Mouse (Mus musculus) embryo, embryonic 11 days (tissue): ENCODE data around the gene Smim22.

ENCODE experiments used
- DNase-seq: peaks from one replicate; pipeline ENCODE4 v3.0.0-alpha.2; 2015

Smim22 gene

DNA sequence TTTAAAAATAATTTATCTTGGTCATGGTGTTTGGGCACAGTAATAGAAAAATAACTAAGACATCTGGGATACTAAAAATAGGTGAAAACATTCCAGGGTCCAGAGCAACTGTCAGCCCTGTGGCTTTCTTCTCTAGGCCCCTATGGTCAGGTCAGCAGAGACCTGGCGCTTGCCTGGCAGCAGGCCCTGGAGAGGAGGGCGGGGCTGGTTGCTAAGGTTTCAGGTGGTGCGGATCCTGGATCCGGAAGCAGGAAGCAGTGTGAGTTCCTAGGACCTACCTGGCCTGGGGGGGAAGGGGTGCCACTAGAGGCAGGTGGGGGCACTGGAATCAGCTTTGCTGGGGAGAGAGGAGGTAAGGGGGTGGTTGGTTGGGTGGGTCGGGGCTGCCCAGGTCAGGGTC, at the start of gene Smim22:
TSS of gene Smim22 (plus strand) at position 222 of the 400 bp plus-strand sequence.
- no peak for DNase-seq

- no peak for DNase-seq
Observed at GRCm38 (mm10) chr16:4957446-4957845, 49.6 kb upstream of the Smim22 start.

GRCm38 (mm10) chr16:4960260-4960659, 46.8 kb upstream of the Smim22 start:
- no peak for DNase-seq

- peak; percentile 6 for DNase-seq
Observed at GRCm38 (mm10) chr16:4963346-4963745, 43.7 kb upstream of the Smim22 start.

DNA sequence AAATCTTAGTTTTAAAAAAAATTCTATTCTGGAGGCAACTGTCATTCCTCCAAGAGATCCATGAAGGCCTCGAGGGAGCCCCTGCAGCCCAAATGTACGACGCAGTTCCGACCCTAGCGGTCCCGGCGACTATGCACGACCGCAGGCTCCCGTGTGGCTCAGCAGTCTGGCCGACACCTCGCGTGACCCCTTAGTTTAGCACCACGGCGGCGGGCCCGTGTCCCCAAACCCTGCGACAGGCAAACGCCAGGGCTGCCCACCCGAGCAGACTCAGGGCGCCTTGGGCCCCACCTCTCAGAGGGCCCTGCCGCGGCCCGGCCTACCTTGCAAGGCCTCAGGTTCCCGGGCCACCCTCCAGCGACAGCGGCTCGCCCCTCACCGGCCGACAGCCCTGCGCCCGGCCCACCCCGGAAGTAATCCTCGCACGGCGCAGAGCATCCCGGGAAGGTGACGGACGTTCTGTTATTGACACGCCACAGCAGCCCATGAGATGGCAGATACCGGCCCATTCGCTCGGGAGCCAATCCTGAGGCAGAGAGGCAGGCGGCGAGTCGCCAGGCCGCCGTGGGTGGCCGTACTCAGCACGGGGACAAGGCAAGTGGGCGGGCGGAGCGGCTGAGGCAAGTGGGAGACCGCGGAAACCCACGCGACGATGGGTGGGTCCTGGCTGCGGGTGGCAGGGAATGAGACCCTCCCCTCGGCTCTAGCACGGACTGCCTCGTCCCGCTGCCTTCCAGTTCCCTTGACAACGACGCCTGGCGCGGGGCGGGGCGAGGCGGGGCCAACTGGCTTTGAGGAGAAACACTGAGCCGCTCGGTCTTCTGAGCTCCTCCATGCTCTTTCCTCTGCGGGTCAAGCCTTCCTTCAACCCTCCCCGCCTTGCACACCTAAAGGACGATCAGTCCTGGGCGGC, 43.0 kb upstream of the Smim22 start, which contains the start of gene Anks3:
TSS of gene Anks3 (minus strand) at position 409 of the 913 bp plus-strand sequence.
- peak; percentile 95 for DNase-seq

GRCm38 (mm10) chr16:4964731-4965391, 42.2 kb upstream of the Smim22 start:
- no peak for DNase-seq

GRCm38 (mm10) chr16:4965392-4966129, 41.5 kb upstream of the Smim22 start:
- no peak for DNase-seq

DNA sequence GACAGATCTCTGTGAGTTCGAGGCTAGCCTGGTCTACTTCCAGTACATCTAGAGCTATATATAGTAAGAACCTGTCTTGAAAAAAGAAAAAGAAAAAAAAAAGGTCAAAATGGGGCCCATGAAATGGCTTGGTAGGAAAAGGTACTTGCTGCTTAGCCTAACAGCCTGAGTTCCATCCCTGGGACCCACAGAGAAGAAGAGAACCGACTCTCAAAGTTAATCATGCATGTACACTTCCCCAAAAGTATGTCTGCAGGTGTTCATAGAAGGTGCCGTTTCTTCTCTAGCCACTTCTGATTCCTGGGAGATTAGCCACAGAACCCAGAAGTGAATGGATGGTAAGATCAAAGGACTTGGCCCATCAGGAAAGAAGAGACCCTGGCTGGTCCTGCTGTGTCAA, 38.7 kb upstream of the Smim22 start:
- DNase-seq: no peak

DNA sequence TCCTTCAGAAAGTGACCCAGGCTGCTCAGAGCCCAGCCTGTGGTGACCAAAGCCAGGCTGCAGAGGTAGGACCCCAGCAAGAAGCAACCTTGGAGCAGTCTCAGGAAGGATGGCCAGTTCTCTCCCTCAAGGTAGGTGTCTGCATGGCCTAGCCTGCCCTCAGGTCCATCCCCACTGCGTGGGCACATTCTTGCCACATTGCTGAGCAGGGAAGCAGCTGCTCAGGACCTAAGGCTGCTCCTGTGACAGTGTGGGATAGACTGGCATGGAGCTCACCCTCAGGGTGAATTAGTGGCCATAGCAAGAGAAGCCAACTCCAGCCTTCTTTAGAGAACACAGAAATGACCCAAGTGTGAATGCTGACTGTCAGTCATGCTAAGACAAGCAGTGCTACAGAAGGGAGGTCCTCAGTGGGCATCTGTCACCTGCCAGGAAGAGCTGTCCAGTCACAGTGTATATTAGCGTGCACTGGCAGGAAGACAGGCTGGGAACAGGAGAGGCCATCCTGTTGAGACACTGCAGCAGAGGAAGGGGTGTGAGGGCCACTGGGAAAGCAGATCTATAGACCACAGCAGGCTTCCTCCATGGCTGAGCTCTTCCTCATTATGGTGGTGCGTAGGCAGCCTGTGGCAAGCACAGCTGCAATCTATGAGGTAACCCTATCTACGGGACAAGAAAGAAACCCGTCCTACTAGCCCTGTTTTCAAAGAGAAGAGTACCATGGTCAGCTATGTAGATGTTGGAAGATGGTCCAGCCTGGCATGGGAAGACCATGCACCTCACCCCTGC, 37.8 kb upstream of the Smim22 start:
- no peak for DNase-seq

DNA sequence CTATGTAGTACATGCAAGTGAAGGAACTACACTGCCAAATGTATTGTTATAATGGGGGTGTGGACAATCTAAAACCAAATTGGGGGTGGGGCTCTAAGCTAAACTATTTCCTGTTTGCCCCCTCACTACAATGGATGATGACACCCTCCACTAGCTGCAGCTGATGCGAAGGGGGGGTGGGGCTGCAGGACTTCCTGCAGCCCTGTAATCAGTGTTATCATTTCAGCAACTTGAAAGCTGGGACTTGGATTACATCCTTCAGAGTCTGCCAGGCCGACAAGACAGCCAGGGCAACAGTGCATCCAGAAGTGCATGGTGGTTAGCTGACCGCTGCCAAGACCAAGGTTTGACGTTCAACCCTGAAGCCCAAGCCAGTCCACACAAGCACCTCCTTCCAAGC, 35.5 kb upstream of the Smim22 start:
- no peak for DNase-seq

- DNase-seq: no peak
Observed at GRCm38 (mm10) chr16:4974521-4974920, 32.6 kb upstream of the Smim22 start.

GRCm38 (mm10) chr16:4976180-4976579, 30.9 kb upstream of the Smim22 start:
- DNase-seq: no peak

- no peak for DNase-seq
Observed at GRCm38 (mm10) chr16:4978275-4979051, 28.6 kb upstream of the Smim22 start.

GRCm38 (mm10) chr16:4979755-4980380, 27.2 kb upstream of the Smim22 start:
- DNase-seq: peak; percentile 55

DNA sequence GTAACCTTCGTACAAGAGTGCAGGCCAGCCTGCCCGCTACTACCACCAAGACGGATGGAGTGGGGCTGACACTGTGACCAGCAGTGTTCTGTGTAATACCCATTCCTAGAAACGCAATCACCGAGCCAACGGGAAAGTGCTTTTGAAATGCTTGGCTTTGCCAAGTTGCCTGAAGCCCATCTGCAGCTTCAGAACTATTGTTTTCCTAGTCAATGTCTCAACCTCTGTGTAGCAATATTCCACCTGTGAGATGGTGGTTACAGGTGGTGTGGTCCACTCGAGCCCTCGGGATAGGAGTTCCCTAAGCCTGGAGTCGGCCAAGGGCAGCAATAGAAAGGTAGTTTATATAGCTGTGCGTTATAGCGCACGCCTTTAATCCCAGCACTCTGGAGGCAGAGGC, 22.4 kb upstream of the Smim22 start:
- no peak for DNase-seq

GRCm38 (mm10) chr16:4993276-4993675, 13.8 kb upstream of the Smim22 start:
- DNase-seq: no peak

GRCm38 (mm10) chr16:4997553-4997952, 9.5 kb upstream of the Smim22 start, which contains the start of gene Sept12:
Gene Sept12, minus strand, starts transcription at chr16:4997852.
- DNase-seq: no peak

DNA sequence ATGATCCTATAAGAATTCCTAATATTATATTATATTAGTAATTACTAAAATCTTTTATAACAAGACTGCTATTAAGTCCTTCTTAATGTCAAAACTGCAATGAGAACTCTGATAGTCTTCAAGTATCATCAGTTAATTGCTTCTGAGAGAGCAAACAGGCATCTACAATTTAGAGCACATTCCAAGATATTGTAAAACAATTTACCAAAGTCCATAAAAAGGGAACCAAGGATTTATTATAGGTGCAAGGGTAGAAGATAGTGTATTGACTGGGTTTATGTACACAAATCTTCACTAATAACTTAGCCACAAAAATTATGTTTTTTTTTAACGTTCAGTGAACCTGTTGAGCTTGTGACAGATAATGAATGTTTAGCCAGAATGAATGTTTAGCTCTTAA, 8.1 kb upstream of the Smim22 start:
- no peak for DNase-seq

DNA sequence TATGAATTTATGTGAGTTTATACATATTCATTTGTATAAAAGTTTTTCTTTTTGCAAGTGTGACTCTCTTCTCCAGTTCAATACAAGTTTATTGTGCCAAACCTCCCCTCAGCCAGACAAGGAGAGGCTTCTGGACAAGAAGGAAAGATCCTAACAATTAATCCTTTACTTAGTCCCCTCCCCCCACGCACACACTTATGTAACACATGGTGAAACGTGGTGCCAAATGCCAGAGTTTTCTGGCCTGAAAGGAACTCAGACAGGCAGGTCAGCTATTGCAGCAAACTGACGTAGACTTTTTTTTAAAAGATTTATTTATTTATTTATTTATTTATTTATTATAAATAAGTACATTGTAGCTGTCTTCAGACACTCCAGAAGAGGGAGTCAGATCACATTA, 6.5 kb upstream of the Smim22 start:
- DNase-seq: no peak

DNA sequence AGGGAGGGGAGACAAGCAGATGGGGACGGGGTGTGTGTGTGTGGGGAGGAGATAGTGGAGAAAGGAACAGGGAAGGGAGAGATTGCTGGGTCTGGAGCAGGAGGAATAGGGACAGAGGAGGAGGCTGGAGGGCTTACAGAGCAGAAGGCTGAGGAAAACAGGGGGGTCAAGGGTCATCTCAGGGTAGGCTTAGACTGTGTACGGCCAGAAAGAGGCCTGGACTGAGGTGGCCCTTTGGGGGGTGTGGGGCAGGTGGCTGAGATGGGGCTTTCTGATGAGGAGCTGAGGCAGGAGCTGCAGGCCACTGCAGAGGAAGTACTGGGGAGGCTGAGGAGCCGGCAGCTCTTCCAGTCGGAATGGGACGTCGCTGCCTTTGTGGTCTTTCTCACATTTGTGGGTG, 404 bp downstream of the Smim22 start:
- DNase-seq: no peak

DNA sequence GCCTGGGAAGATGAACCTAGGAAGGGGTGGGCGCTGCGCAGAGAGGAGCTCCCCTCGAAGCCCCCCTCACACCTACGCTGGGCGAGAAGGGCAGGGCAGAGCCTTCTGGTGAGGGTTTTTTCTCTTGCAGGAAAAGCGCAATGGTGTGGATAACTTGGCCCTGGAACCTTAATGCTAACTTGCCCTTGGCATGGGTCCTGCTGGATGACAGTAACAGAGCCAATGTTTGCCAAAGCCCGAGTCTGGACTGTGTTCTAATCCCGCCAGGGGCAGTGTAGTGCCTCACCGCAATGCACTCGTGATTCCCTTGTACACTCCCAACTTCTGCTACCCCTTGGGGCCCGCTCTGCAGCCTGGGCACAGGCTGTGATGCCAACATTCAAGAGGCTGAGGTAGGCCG, 988 bp downstream of the Smim22 start:
- no peak for DNase-seq
